ENCODE assay signal across 9 mouse cellular contexts in genomic region chr1:191063700-191064099, GRCm38 (mm10). TPM values are rescaled to one million over a fixed set of nuclear protein-coding genes. Genes with fewer than 3 reads are reported as not detected.
DNase-seq lines count a peak whose midpoint lies in the region; ATAC-seq and TF ChIP-seq lines count a peak whose summit lies in the region.
"Had no signal": no experiment of that assay in that cellular context is flagged by ENCODE, and none has a peak within 500 bp of the region (broad histone marks: within the 10 kb centered on the region; RNA-seq: fewer than 3 reads in every experiment).

No protein-coding gene starts in this region.

- H3K27me3 ChIP-seq in heart, postnatal 0 days (ENCODE audit: control insufficient read depth, insufficient read depth, low read length), result no peaks in the 10 kb centered on the region
- H3K27me3 ChIP-seq in hindbrain, embryonic 16.5 days (replicated peaks; ENCODE audit: control insufficient read depth, insufficient read depth, low read length), result no peaks in the 10 kb centered on the region
- H3K27me3 ChIP-seq in midbrain, embryonic 14.5 days (ENCODE audit: control insufficient read depth, insufficient read depth, low read length), result no peaks in the 10 kb centered on the region

- 0 out of 2 replicates have a peak, but pooled peaks cover 16% of the 10 kb centered on the region for H3K4me1 ChIP-seq in heart, postnatal 0 days (ENCODE audit: control insufficient read depth, insufficient read depth)
- peaks cover 12% of the 10 kb centered on the region for H3K4me1 ChIP-seq in bone marrow macrophage, adult 2 months (ENCODE audit: control insufficient read depth, insufficient read depth, low read length)
- peaks cover 11% of the 10 kb centered on the region for H3K4me1 ChIP-seq in hindbrain, embryonic 16.5 days (ENCODE audit: control insufficient read depth, insufficient read depth, low read depth, low read length)
- H3K4me1 ChIP-seq in midbrain, embryonic 14.5 days (ENCODE audit: control insufficient read depth, insufficient read depth, low read length), result peaks cover 9% of the 10 kb centered on the region

- no peak for ATAC-seq in heart, postnatal 0 days (ENCODE audit: insufficient read depth, low read depth)
- ATAC-seq in hindbrain, embryonic 16.5 days, result no peak
- no peak for ATAC-seq in midbrain, embryonic 14.5 days (ENCODE audit: low FRiP score, low TSS enrichment)

- no peaks in the 10 kb centered on the region for H3K9me3 ChIP-seq in heart, postnatal 0 days (replicated peaks; ENCODE audit: control insufficient read depth, low read length)
- H3K9me3 ChIP-seq in hindbrain, embryonic 16.5 days (ENCODE audit: control insufficient read depth, low read length), result no peaks in the 10 kb centered on the region
- no peaks in the 10 kb centered on the region for H3K9me3 ChIP-seq in midbrain, embryonic 14.5 days (ENCODE audit: control insufficient read depth, low read length)

- H3K4me3 ChIP-seq in heart, postnatal 0 days (ENCODE audit: low read depth, low read length), result peak overlapping the region; percentile 81
- H3K4me3 ChIP-seq in bone marrow macrophage, adult 2 months (ENCODE audit: insufficient read depth, low read length), result peak overlapping the region; percentile 86
- peak overlapping the region; percentile 65 for H3K4me3 ChIP-seq in hindbrain, embryonic 16.5 days (ENCODE audit: low read length)
- peak overlapping the region; percentile 74 for H3K4me3 ChIP-seq in midbrain, embryonic 14.5 days (replicated peaks; ENCODE audit: low read depth, low read length)

- peak overlapping the region; percentile 80 for H3K4me2 ChIP-seq in heart, postnatal 0 days (ENCODE audit: low read depth, low read length)
- H3K4me2 ChIP-seq in hindbrain, embryonic 16.5 days (ENCODE audit: low read length), result peak overlapping the region; percentile 97
- H3K4me2 ChIP-seq in midbrain, embryonic 14.5 days (ENCODE audit: low read length), result peak overlapping the region; percentile 92

- peak overlapping the region; percentile 78; the same call in 1 of the 2 replicates for H3K9ac ChIP-seq in heart, postnatal 0 days (replicated peaks; ENCODE audit: low read depth, low read length)
- H3K9ac ChIP-seq in hindbrain, embryonic 16.5 days (ENCODE audit: low read depth, low read length), result no peak overlapping the region
- no peak overlapping the region; the same call in 1 of the 2 replicates for H3K9ac ChIP-seq in midbrain, embryonic 14.5 days (replicated peaks; ENCODE audit: low read length)

- 57% methylated on average over 9 of the region's 9 CpGs for WGBS in heart, postnatal 0 days
- 61% methylated on average over 9 of the region's 9 CpGs for WGBS in hindbrain, embryonic 16.5 days
- WGBS in midbrain, embryonic 14.5 days, result 60% methylated on average over 9 of the region's 9 CpGs

- no peak for TF ChIP-seq EP300 in heart, postnatal 0 days (IDR thresholded peaks at IDR 0.05; ENCODE audit: low read depth)

- peaks cover 30% of the 10 kb centered on the region for H3K36me3 ChIP-seq in heart, postnatal 0 days (replicated peaks; ENCODE audit: control insufficient read depth, insufficient read depth, low read length)
- no peaks in the 10 kb centered on the region for H3K36me3 ChIP-seq in hindbrain, embryonic 16.5 days (ENCODE audit: control insufficient read depth, insufficient read depth, low read length)
- no peaks in the 10 kb centered on the region for H3K36me3 ChIP-seq in midbrain, embryonic 14.5 days (ENCODE audit: control insufficient read depth, insufficient read depth, low read length)

- intact Hi-C loops in heart, postnatal 36 days (cut with DNase I), result no loop called here
- intact Hi-C loops in left cerebral cortex, postnatal 36 days (cut with DNase I), result no loop called here

- no peak for DNase-seq in heart, postnatal 0 days (ENCODE audit: low spot score)
- no peak for DNase-seq in heart, postnatal 36 days
- no peak for DNase-seq in midbrain, embryonic 14.5 days
- DNase-seq in left cerebral cortex, adult 18-20 months (ENCODE audit: low spot score in 2 of 2), result no peak
- no peak for DNase-seq in spleen, adult 18-20 months
- DNase-seq in left cerebral cortex, postnatal 36 days (ENCODE audit: low spot score in 2 of 2), result no peak

- no peak overlapping the region for H3K27ac ChIP-seq in heart, postnatal 0 days (ENCODE audit: low read depth)
- no peak overlapping the region for H3K27ac ChIP-seq in bone marrow macrophage, adult 2 months (ENCODE audit: insufficient read depth, low read depth, low read length)
- no peak overlapping the region for H3K27ac ChIP-seq in hindbrain, embryonic 16.5 days (ENCODE audit: low read depth, low read length)
- no peak overlapping the region for H3K27ac ChIP-seq in midbrain, embryonic 14.5 days (replicated peaks; ENCODE audit: low read depth, low read length)

- TF ChIP-seq CTCF in heart, postnatal 0 days (IDR thresholded peaks at IDR 0.05; ENCODE audit: low read depth), result no peak
- no peak for TF ChIP-seq CTCF in bone marrow macrophage, adult 2 months (IDR thresholded peaks at IDR 0.05; ENCODE audit: low read depth, low read length)

- TF ChIP-seq POLR2A in bone marrow macrophage, adult 2 months (IDR thresholded peaks at IDR 0.05; ENCODE audit: borderline replicate concordance, low read depth, low read length), result no peak

RNA-seq across cellular contexts. Expression of gene Nsl1, which starts 0.9 kb away (rescaled TPM):
- 3.0 and 3.2 TPM in 2 replicates for total RNA-seq in heart, postnatal 0 days (2014; rRNA removed; ENCODE audit: low replicate concordance)
- 3.5 and 4.1 TPM in 2 replicates for polyA plus RNA-seq in heart, postnatal 0 days (2015; fragmentation: Nextera tagmentation; extraction: Ambion mirVana)
- under 1 TPM; 0.27 to 0.75 TPM for total RNA-seq in heart, postnatal 36 days (2021)
- polyA plus RNA-seq in bone marrow macrophage, adult 2 months (2012; ENCODE audit: insufficient read depth, insufficient read length, missing spikeins), result 7.7 and 9.5 TPM in 2 replicates
- polyA plus RNA-seq in hindbrain, embryonic 16.5 days (2015; fragmentation: Nextera tagmentation; extraction: Ambion mirVana), result 3.6 and 3.9 TPM in 2 replicates
- polyA plus RNA-seq in midbrain, embryonic 14.5 days (2014; fragmentation: Nextera tagmentation; extraction: Ambion mirVana), result 2.7 and 4.9 TPM in 2 replicates
- under 1 TPM; 0.23 to 0.56 TPM for total RNA-seq in left cerebral cortex, adult 18-20 months (2021)
- under 1 TPM; 0.52 to 0.96 TPM for total RNA-seq in left cerebral cortex, postnatal 36 days (2021)

RNA-seq across cellular contexts. Expression of gene Tatdn3, which starts 1.0 kb away (rescaled TPM):
- 8.3 and 18.8 TPM in 2 replicates for total RNA-seq in heart, postnatal 0 days (2014; rRNA removed; ENCODE audit: low replicate concordance)
- polyA plus RNA-seq in heart, postnatal 0 days (2015; fragmentation: Nextera tagmentation; extraction: Ambion mirVana), result 20.0 and 21.2 TPM in 2 replicates
- 10 to 100 TPM; 12.2 to 15.5 TPM for total RNA-seq in heart, postnatal 36 days (2021)
- polyA plus RNA-seq in bone marrow macrophage, adult 2 months (2012; ENCODE audit: insufficient read depth, insufficient read length, missing spikeins), result 19.0 and 19.1 TPM in 2 replicates
- polyA plus RNA-seq in hindbrain, embryonic 16.5 days (2015; fragmentation: Nextera tagmentation; extraction: Ambion mirVana), result 16.2 and 16.9 TPM in 2 replicates
- polyA plus RNA-seq in midbrain, embryonic 14.5 days (2014; fragmentation: Nextera tagmentation; extraction: Ambion mirVana), result 15.9 and 16.0 TPM in 2 replicates
- total RNA-seq in left cerebral cortex, adult 18-20 months (2021), result 10 to 100 TPM; 27.1 to 27.8 TPM
- 10 to 100 TPM; 19.1 to 35.6 TPM for total RNA-seq in left cerebral cortex, postnatal 36 days (2021)

RNA-seq across cellular contexts. Expression of gene Spata45, which starts 27.3 kb away (rescaled TPM):
- total RNA-seq in heart, postnatal 0 days (2014; rRNA removed; ENCODE audit: low replicate concordance), result not detected in 2 replicates
- polyA plus RNA-seq in heart, postnatal 0 days (2015; fragmentation: Nextera tagmentation; extraction: Ambion mirVana), result not detected in 2 replicates
- total RNA-seq in heart, postnatal 36 days (2021), result not detected
- polyA plus RNA-seq in bone marrow macrophage, adult 2 months (2012; ENCODE audit: insufficient read depth, insufficient read length, missing spikeins), result not detected in 2 replicates
- polyA plus RNA-seq in hindbrain, embryonic 16.5 days (2015; fragmentation: Nextera tagmentation; extraction: Ambion mirVana), result not detected in 2 replicates
- not detected in 2 replicates for polyA plus RNA-seq in midbrain, embryonic 14.5 days (2014; fragmentation: Nextera tagmentation; extraction: Ambion mirVana)
- not detected for total RNA-seq in left cerebral cortex, adult 18-20 months (2021)
- total RNA-seq in left cerebral cortex, postnatal 36 days (2021), result not detected
- total RNA-seq: common myeloid progenitor, adult 5-6 weeks had no signal

RNA-seq across cellular contexts. Expression of gene Batf3, which starts 33.9 kb away (rescaled TPM):
- total RNA-seq in heart, postnatal 0 days (2014; rRNA removed; ENCODE audit: low replicate concordance), result not detected in 2 replicates
- polyA plus RNA-seq in heart, postnatal 0 days (2015; fragmentation: Nextera tagmentation; extraction: Ambion mirVana), result 1.2 and 1.3 TPM in 2 replicates
- total RNA-seq in heart, postnatal 36 days (2021), result under 1 TPM; 0.39 to 0.62 TPM
- polyA plus RNA-seq in bone marrow macrophage, adult 2 months (2012; ENCODE audit: insufficient read depth, insufficient read length, missing spikeins), result 5.6 and 7.0 TPM in 2 replicates
- 2.5 and 3.9 TPM in 2 replicates for polyA plus RNA-seq in hindbrain, embryonic 16.5 days (2015; fragmentation: Nextera tagmentation; extraction: Ambion mirVana)
- polyA plus RNA-seq in midbrain, embryonic 14.5 days (2014; fragmentation: Nextera tagmentation; extraction: Ambion mirVana), result 0.47 and 0.61 TPM in 2 replicates
- 1 to 10 TPM; 3.0 TPM for total RNA-seq in left cerebral cortex, adult 18-20 months (2021)
- total RNA-seq in left cerebral cortex, postnatal 36 days (2021), result 1 to 10 TPM in 1 of 2 experiments, under 1 TPM in 1; 1.00 to 2.2 TPM

RNA-seq across cellular contexts. Expression of gene Flvcr1, which starts 37.7 kb away (rescaled TPM):
- 5.2 and 11.1 TPM in 2 replicates for total RNA-seq in heart, postnatal 0 days (2014; rRNA removed; ENCODE audit: low replicate concordance)
- 1.6 and 2.4 TPM in 2 replicates for polyA plus RNA-seq in heart, postnatal 0 days (2015; fragmentation: Nextera tagmentation; extraction: Ambion mirVana)
- 1 to 10 TPM; 5.0 to 5.4 TPM for total RNA-seq in heart, postnatal 36 days (2021)
- 30.3 and 33.8 TPM in 2 replicates for polyA plus RNA-seq in bone marrow macrophage, adult 2 months (2012; ENCODE audit: insufficient read depth, insufficient read length, missing spikeins)
- 8.5 and 8.6 TPM in 2 replicates for polyA plus RNA-seq in hindbrain, embryonic 16.5 days (2015; fragmentation: Nextera tagmentation; extraction: Ambion mirVana)
- 10.0 and 12.1 TPM in 2 replicates for polyA plus RNA-seq in midbrain, embryonic 14.5 days (2014; fragmentation: Nextera tagmentation; extraction: Ambion mirVana)
- total RNA-seq in left cerebral cortex, adult 18-20 months (2021), result 10 to 100 TPM; 11.5 to 14.5 TPM
- 10 to 100 TPM; 11.8 to 15.4 TPM for total RNA-seq in left cerebral cortex, postnatal 36 days (2021)
